Mouse (Mus musculus): Measurements from ENCODE around the gene Msl1. TPM values are rescaled to one million over a fixed set of nuclear protein-coding genes. Genes with fewer than 3 reads are reported as not detected.
"Not testable (repeated sequence)": the region's sequence is repeated elsewhere in the genome, so short reads cannot be mapped to it uniquely, and the experiment has no call there.

Gene Msl1
- polyA plus RNA-seq, 1 experiment, result 252 TPM

- H3K4me3 ChIP-seq (ENCODE audit: insufficient read depth, low read depth, low read length), result no peak overlapping the region
- WGBS, result 94% methylated on average over 5 of the region's 5 CpGs
- no peak for TF ChIP-seq CTCF (IDR thresholded peaks at IDR 0.05; ENCODE audit: insufficient read depth, low read depth, low read length)
- TF ChIP-seq POLR2A (IDR thresholded peaks at IDR 0.05; ENCODE audit: insufficient read depth, low read depth, low read length), result no peak
- H3K4me1 ChIP-seq (ENCODE audit: control insufficient read depth, insufficient read depth, low read length), result peaks cover 6% of the 10 kb centered on the region; the same call in 1 of the 2 replicates
- no peak overlapping the region for H3K27ac ChIP-seq (ENCODE audit: insufficient read depth, low read depth, low read length)
Observed at GRCm38 (mm10) chr11:98820968-98821367, 25.7 kb downstream of the Msl1 start.

GRCm38 (mm10) chr11:98826071-98826470 lies 30.8 kb downstream of the Msl1 start:
- 98% methylated on average over 2 of the region's 2 CpGs for WGBS
- not testable (repeated sequence) for H3K4me1 ChIP-seq (ENCODE audit: control insufficient read depth, insufficient read depth, low read length); H3K4me3 ChIP-seq (ENCODE audit: insufficient read depth, low read depth, low read length); H3K27ac ChIP-seq (ENCODE audit: insufficient read depth, low read depth, low read length)

GRCm38 (mm10) chr11:98827877-98828276 lies 32.6 kb downstream of the Msl1 start:
- Histone ChIP-seq H3K4me1 (ENCODE audit: control insufficient read depth, insufficient read depth, low read length) (peaks cover 3% of the 10 kb centered on the region; the same call in 1 of the 2 replicates), H3K4me3 (ENCODE audit: insufficient read depth, low read depth, low read length) (no peak overlapping the region), H3K27ac (ENCODE audit: insufficient read depth, low read depth, low read length) (no peak overlapping the region)
- TF ChIP-seq CTCF (IDR thresholded peaks at IDR 0.05; ENCODE audit: insufficient read depth, low read depth, low read length) (no peak), POLR2A (IDR thresholded peaks at IDR 0.05; ENCODE audit: insufficient read depth, low read depth, low read length) (no peak)
- 69% methylated on average over 2 of the region's 2 CpGs for WGBS

- H3K27ac ChIP-seq (ENCODE audit: insufficient read depth, low read depth, low read length), result peak overlapping the region; percentile 46; the same call in 1 of the 2 replicates
- WGBS, result 59% methylated on average over 12 of the region's 12 CpGs
- H3K4me3 ChIP-seq (ENCODE audit: insufficient read depth, low read depth, low read length), result no peak overlapping the region
- TF ChIP-seq POLR2A (IDR thresholded peaks at IDR 0.05; ENCODE audit: insufficient read depth, low read depth, low read length) (no peak), CTCF (IDR thresholded peaks at IDR 0.05; ENCODE audit: insufficient read depth, low read depth, low read length) (no peak)
- no peaks in the 10 kb centered on the region for H3K4me1 ChIP-seq (ENCODE audit: control insufficient read depth, insufficient read depth, low read length)
Observed at GRCm38 (mm10) chr11:98829091-98829775, 33.9 kb downstream of the Msl1 start.

- 79% methylated on average over 4 of the region's 4 CpGs for WGBS
- Histone ChIP-seq H3K27ac (ENCODE audit: insufficient read depth, low read depth, low read length) (no peak overlapping the region), H3K4me1 (ENCODE audit: control insufficient read depth, insufficient read depth, low read length) (no peaks in the 10 kb centered on the region; the same call in 1 of the 2 replicates), H3K4me3 (ENCODE audit: insufficient read depth, low read depth, low read length) (no peak overlapping the region)
- no peak for TF ChIP-seq CTCF (IDR thresholded peaks at IDR 0.05; ENCODE audit: insufficient read depth, low read depth, low read length)
- no peak for TF ChIP-seq POLR2A (IDR thresholded peaks at IDR 0.05; ENCODE audit: insufficient read depth, low read depth, low read length)
Observed at GRCm38 (mm10) chr11:98829875-98830274, 34.6 kb downstream of the Msl1 start.

- H3K4me1 ChIP-seq (ENCODE audit: control insufficient read depth, insufficient read depth, low read length), result peaks cover 25% of the 10 kb centered on the region
- WGBS, result 21% methylated on average over 5 of the region's 5 CpGs
- H3K27ac ChIP-seq (ENCODE audit: insufficient read depth, low read depth, low read length), result peak overlapping the region; percentile 29; the same call in 1 of the 2 replicates
- no peak for TF ChIP-seq POLR2A (IDR thresholded peaks at IDR 0.05; ENCODE audit: insufficient read depth, low read depth, low read length)
- TF ChIP-seq CTCF (IDR thresholded peaks at IDR 0.05; ENCODE audit: insufficient read depth, low read depth, low read length), result no peak
- H3K4me3 ChIP-seq (ENCODE audit: insufficient read depth, low read depth, low read length), result no peak overlapping the region
Observed at GRCm38 (mm10) chr11:98835296-98835695, 40.0 kb downstream of the Msl1 start.

GRCm38 (mm10) chr11:98835725-98836124 lies 40.4 kb downstream of the Msl1 start:
- TF ChIP-seq CTCF (IDR thresholded peaks at IDR 0.05; ENCODE audit: insufficient read depth, low read depth, low read length), result no peak
- TF ChIP-seq POLR2A (IDR thresholded peaks at IDR 0.05; ENCODE audit: insufficient read depth, low read depth, low read length), result no peak
- WGBS, result 40% methylated on average over 3 of the region's 3 CpGs
- Histone ChIP-seq H3K4me3 (ENCODE audit: insufficient read depth, low read depth, low read length) (no peak overlapping the region), H3K27ac (ENCODE audit: insufficient read depth, low read depth, low read length) (peak overlapping the region; percentile 13; the same call in 1 of the 2 replicates), H3K4me1 (ENCODE audit: control insufficient read depth, insufficient read depth, low read length) (peaks cover 26% of the 10 kb centered on the region)

GRCm38 (mm10) chr11:98836128-98836527 lies 40.8 kb downstream of the Msl1 start:
- Histone ChIP-seq H3K4me1 (ENCODE audit: control insufficient read depth, insufficient read depth, low read length) (peaks cover 28% of the 10 kb centered on the region), H3K27ac (ENCODE audit: insufficient read depth, low read depth, low read length) (no peak overlapping the region; the same call in 1 of the 2 replicates), H3K4me3 (ENCODE audit: insufficient read depth, low read depth, low read length) (no peak overlapping the region)
- TF ChIP-seq CTCF (IDR thresholded peaks at IDR 0.05; ENCODE audit: insufficient read depth, low read depth, low read length) (no peak), POLR2A (IDR thresholded peaks at IDR 0.05; ENCODE audit: insufficient read depth, low read depth, low read length) (no peak)
- 27% methylated on average over 7 of the region's 7 CpGs for WGBS

- H3K4me3 ChIP-seq (ENCODE audit: insufficient read depth, low read depth, low read length), result peak within 1 kb of the TSS; percentile 66
- peak within 1 kb of the TSS; percentile 67; the same call in 1 of the 2 replicates for H3K27ac ChIP-seq (ENCODE audit: insufficient read depth, low read depth, low read length)
- TF ChIP-seq POLR2A (IDR thresholded peaks at IDR 0.05; ENCODE audit: insufficient read depth, low read depth, low read length) (peak; percentile 82), CTCF (IDR thresholded peaks at IDR 0.05; ENCODE audit: insufficient read depth, low read depth, low read length) (no peak)
- under 1% methylated on average over 48 of the region's 48 CpGs for WGBS
- peaks cover 28% of the 10 kb centered on the region for H3K4me1 ChIP-seq (ENCODE audit: control insufficient read depth, insufficient read depth, low read length)
Observed at GRCm38 (mm10) chr11:98836651-98837141, 41.4 kb downstream of the Msl1 start, which contains the start of gene Rapgefl1. Gene Rapgefl1, plus strand, starts transcription at chr11:98836785.

Measured in olfactory bulb, adult 2 months (tissue).